Mouse (Mus musculus): ENCODE measurements around the gene Unc45a.

The Unc45a gene

GRCm38 (mm10) chr7:80324043-80324815, 16.6 kb downstream of the Unc45a start, which contains the start of gene Rccd1:
TSS of gene Rccd1 (minus strand) at chr7:80324454.
- peak; percentile 96 for DNase-seq

GRCm38 (mm10) chr7:80323336-80323735, 17.5 kb downstream of the Unc45a start:
- DNase-seq: no peak

- DNase-seq: no peak
Measured at GRCm38 (mm10) chr7:80319846-80320496, 20.8 kb downstream of the Unc45a start.

- no peak for DNase-seq
Measured at GRCm38 (mm10) chr7:80318670-80319069, 22.1 kb downstream of the Unc45a start.

GRCm38 (mm10) chr7:80317439-80318115, 23.2 kb downstream of the Unc45a start:
- no peak for DNase-seq

GRCm38 (mm10) chr7:80315733-80316132, 25.1 kb downstream of the Unc45a start:
- DNase-seq: no peak

GRCm38 (mm10) chr7:80310771-80311170, 30.0 kb downstream of the Unc45a start:
- no peak for DNase-seq

- DNase-seq: no peak
Measured at GRCm38 (mm10) chr7:80307766-80308165, 33.0 kb downstream of the Unc45a start.

- no peak for DNase-seq
Measured at GRCm38 (mm10) chr7:80301522-80301921, 39.3 kb downstream of the Unc45a start.

GRCm38 (mm10) chr7:80299568-80299967, 41.2 kb downstream of the Unc45a start:
- no peak for DNase-seq

GRCm38 (mm10) chr7:80298754-80299153, 42.1 kb downstream of the Unc45a start:
- DNase-seq: no peak

- DNase-seq: no peak
Measured at GRCm38 (mm10) chr7:80297041-80297440, 43.8 kb downstream of the Unc45a start.

- DNase-seq: no peak
Measured at GRCm38 (mm10) chr7:80296462-80296861, 44.3 kb downstream of the Unc45a start.

- DNase-seq: peak; percentile 10 to 14
Measured at GRCm38 (mm10) chr7:80294764-80295648, 45.8 kb downstream of the Unc45a start.

GRCm38 (mm10) chr7:80294062-80294763, 46.6 kb downstream of the Unc45a start, which contains the start of gene Prc1:
TSS of gene Prc1 (plus strand) at chr7:80294450.
- peak; percentile 98 to 99 for DNase-seq

- DNase-seq: no peak
Measured at GRCm38 (mm10) chr7:80287736-80288135, 53.1 kb downstream of the Unc45a start.

- DNase-seq: no peak
Measured at GRCm38 (mm10) chr7:80285725-80286124, 55.1 kb downstream of the Unc45a start.

- no peak for DNase-seq
Measured at GRCm38 (mm10) chr7:80284391-80284790, 56.4 kb downstream of the Unc45a start.

GRCm38 (mm10) chr7:80283226-80283918, 57.4 kb downstream of the Unc45a start:
- DNase-seq: no peak

GRCm38 (mm10) chr7:80281646-80282045, 59.2 kb downstream of the Unc45a start:
- DNase-seq: no peak

- peak in 1 of 2 experiments; percentile 36 for DNase-seq
Measured at GRCm38 (mm10) chr7:80280998-80281397, 59.8 kb downstream of the Unc45a start.
